Mouse (Mus musculus): Measurements from ENCODE around the gene Gm10643. TPM values are rescaled to one million over a fixed set of nuclear protein-coding genes. Genes with fewer than 3 reads are reported as not detected.

Gene Gm10643
- polyA plus RNA-seq, 1 experiment, result 2.1 TPM

DNA sequence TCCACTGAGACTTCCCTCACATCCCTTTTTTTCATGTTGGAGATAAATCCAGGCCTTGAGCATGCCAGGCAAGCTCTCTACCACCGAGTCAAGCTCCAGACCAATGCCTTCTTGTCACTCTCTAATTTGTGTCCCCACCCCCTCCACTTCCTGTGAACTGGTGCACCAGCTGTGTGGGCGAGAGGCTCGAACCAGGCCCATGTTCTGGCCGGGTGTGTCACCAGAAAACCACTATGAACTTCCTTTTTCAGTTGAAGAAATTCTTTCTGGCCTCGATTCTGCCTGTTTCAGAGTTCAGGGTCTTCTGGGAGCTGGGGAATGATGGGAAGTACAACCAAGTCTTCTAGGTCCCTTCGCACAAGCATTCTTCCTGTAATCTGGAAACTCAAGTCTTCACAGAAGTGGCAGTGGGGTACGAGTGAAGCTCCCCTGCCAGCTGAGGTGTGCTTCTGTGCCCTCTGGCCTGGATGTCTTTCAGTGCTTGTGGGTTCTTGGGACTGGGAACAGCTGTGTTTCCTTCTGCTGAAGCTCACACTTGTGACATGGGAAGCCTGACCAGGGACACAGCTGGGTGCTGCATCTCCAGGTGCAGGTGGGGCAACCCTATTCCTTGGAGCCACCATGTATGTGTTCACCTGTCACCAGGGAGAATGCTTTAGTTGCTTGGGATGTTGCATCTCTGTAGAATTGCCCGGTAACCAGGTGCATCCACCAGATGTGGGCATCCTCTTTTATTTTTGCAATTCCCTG, 901 bp downstream of the Gm10643 start:
- Histone ChIP-seq H3K27me3 (ENCODE audit: control insufficient read depth, insufficient read depth, low read length) (no peaks in the 10 kb centered on the region), H3K27ac (ENCODE audit: insufficient read depth, low read length) (no peak overlapping the region), H3K4me3 (replicated peaks; ENCODE audit: insufficient read depth, low read depth, low read length) (no peak overlapping the region), H3K4me1 (ENCODE audit: control insufficient read depth, insufficient read depth, low read length) (peaks cover 3% of the 10 kb centered on the region)
- no peak for TF ChIP-seq POLR2A (IDR thresholded peaks at IDR 0.05; ENCODE audit: borderline replicate concordance, insufficient read depth, low read length)
- no peak for TF ChIP-seq CTCF (IDR thresholded peaks at IDR 0.05; ENCODE audit: borderline replicate concordance, insufficient read depth, low read depth, low read length)
- WGBS, result 72% methylated on average over 8 of the region's 8 CpGs
- no peak for DNase-seq

DNA sequence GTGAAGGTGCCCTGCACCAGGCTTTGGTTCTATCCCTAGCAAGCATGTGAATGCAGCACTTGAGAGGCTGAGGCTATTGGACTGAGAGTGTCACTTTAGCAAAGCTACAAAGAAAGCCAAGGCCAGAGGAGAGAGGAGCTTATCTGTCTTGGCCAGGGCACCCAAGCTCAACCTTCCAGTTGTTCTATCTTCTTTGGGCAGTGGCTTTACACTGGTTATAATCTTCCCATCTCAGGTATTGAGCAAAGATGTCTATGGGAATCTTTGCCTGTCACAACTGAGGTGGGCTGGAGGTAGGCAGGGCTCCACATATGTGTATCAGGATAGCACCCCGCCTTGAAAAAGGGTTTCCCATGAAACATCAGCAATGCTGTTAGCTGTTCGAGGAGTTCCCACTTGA, 4.7 kb downstream of the Gm10643 start:
- TF ChIP-seq CTCF (IDR thresholded peaks at IDR 0.05; ENCODE audit: borderline replicate concordance, insufficient read depth, low read depth, low read length), result no peak
- TF ChIP-seq POLR2A (IDR thresholded peaks at IDR 0.05; ENCODE audit: borderline replicate concordance, insufficient read depth, low read length), result no peak

DNA sequence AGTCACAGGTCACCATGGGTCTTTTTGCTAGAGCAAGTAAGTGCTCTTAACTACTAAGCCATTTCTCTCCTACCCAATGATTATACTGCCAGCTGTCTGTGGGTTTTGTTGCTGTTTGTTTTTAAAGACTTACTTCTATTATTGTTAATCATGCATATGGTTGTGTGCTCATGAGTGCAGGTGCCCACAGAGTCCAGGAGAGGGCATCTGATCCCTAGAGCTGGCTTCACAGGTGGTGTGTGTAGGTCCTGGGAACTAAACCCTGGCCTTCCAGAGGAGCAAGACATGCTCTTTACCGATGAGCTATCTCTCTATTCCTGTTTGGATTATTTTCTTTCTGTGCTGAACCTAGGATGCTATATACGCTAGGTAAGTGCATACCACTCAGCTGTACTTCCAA, 5.7 kb downstream of the Gm10643 start:
- Histone ChIP-seq H3K27ac (ENCODE audit: insufficient read depth, low read length) (no peak overlapping the region), H3K4me3 (replicated peaks; ENCODE audit: insufficient read depth, low read depth, low read length) (no peak overlapping the region), H3K27me3 (ENCODE audit: control insufficient read depth, insufficient read depth, low read length) (no peaks in the 10 kb centered on the region), H3K4me1 (ENCODE audit: control insufficient read depth, insufficient read depth, low read length) (no peaks in the 10 kb centered on the region)
- WGBS, result 95% methylated on average over 2 of the region's 2 CpGs
- TF ChIP-seq POLR2A (IDR thresholded peaks at IDR 0.05; ENCODE audit: borderline replicate concordance, insufficient read depth, low read length), result no peak
- no peak for DNase-seq

More for the DNA sequence above, 4.7 kb downstream of the Gm10643 start:
- H3K4me1 ChIP-seq (ENCODE audit: control insufficient read depth, insufficient read depth, low read length), result no peaks in the 10 kb centered on the region
- H3K27me3 ChIP-seq (ENCODE audit: control insufficient read depth, insufficient read depth, low read length), result no peaks in the 10 kb centered on the region
- DNase-seq, result no peak
- WGBS, result 85% methylated on average over 2 of the region's 2 CpGs
- H3K4me3 ChIP-seq (replicated peaks; ENCODE audit: insufficient read depth, low read depth, low read length), result no peak overlapping the region
- no peak overlapping the region for H3K27ac ChIP-seq (ENCODE audit: insufficient read depth, low read length)

DNA sequence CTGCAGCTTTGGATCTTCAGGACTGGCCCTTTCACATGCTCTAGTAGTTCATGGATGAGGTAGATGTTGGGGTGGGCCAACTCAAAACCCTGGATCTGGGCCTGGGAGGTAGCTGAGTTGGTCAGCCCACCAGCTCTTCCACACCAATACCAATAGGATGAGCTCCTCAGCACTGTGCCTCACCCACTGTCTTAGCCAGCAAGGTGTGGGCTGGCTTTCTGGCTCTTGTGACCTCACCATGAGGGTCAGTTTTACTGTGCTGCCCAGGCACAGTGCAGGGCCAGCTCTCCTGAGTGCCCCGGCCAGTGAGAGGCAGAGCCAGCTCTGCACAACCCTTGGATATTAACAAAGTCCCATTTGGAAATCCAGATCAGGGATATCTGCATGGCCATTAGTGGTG, 7.1 kb downstream of the Gm10643 start:
- 86% methylated on average over 1 of the region's 1 CpGs for WGBS

DNA sequence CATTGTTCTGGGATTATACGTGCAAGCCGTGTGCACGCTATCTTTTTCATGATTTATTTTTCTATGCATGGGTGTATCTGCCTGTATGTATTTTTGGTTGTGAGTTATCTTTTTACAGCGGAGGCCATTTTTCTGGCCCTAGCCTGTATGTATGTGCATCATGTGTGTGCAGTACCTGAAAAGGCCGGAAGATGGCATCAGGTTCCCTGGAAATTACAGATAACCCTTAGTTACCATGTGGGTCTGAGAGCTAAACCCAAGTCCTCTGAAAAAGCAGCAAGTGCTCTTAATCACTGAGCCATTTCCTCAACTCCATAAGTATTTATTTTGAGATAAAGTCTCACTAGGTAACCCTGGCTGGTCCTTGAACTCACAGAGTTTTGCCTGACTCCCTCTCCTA, 11.7 kb downstream of the Gm10643 start:
- Histone ChIP-seq H3K27ac (ENCODE audit: insufficient read depth, low read length) (no peak overlapping the region), H3K4me3 (replicated peaks; ENCODE audit: insufficient read depth, low read depth, low read length) (no peak overlapping the region), H3K4me1 (ENCODE audit: control insufficient read depth, insufficient read depth, low read length) (no peaks in the 10 kb centered on the region), H3K27me3 (ENCODE audit: control insufficient read depth, insufficient read depth, low read length) (no peaks in the 10 kb centered on the region)
- 95% methylated on average over 5 of the region's 5 CpGs for WGBS
- DNase-seq, result no peak
- TF ChIP-seq POLR2A (IDR thresholded peaks at IDR 0.05; ENCODE audit: borderline replicate concordance, insufficient read depth, low read length), result no peak
- no peak for TF ChIP-seq CTCF (IDR thresholded peaks at IDR 0.05; ENCODE audit: borderline replicate concordance, insufficient read depth, low read depth, low read length)

More for the DNA sequence above, 7.1 kb downstream of the Gm10643 start:
- no peak for DNase-seq
- no peak overlapping the region for H3K27ac ChIP-seq (ENCODE audit: insufficient read depth, low read length)
- TF ChIP-seq POLR2A (IDR thresholded peaks at IDR 0.05; ENCODE audit: borderline replicate concordance, insufficient read depth, low read length) (no peak), CTCF (IDR thresholded peaks at IDR 0.05; ENCODE audit: borderline replicate concordance, insufficient read depth, low read depth, low read length) (no peak)
- H3K4me1 ChIP-seq (ENCODE audit: control insufficient read depth, insufficient read depth, low read length), result no peaks in the 10 kb centered on the region
- H3K4me3 ChIP-seq (replicated peaks; ENCODE audit: insufficient read depth, low read depth, low read length), result no peak overlapping the region
- no peaks in the 10 kb centered on the region for H3K27me3 ChIP-seq (ENCODE audit: control insufficient read depth, insufficient read depth, low read length)

DNA sequence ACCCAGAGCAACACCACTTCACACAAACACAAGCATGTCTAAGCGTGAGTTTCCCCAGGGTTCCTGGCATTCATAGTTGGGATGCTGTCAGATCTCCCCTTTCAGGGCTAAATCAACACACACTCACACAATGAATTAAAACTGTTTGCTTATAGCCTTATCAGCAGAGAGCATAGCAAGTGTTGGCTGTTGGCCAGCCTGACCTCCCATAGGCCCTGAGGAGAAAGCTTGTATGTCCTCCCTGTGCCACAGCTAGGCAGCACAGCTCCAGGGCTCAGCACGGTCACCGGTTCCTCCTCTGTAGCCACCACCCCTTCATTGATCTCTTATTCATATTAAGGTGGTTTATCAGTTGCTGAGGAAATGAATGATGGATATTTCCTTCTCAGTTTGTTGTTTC, 12.2 kb downstream of the Gm10643 start:
- TF ChIP-seq CTCF (IDR thresholded peaks at IDR 0.05; ENCODE audit: borderline replicate concordance, insufficient read depth, low read depth, low read length), result no peak
- TF ChIP-seq POLR2A (IDR thresholded peaks at IDR 0.05; ENCODE audit: borderline replicate concordance, insufficient read depth, low read length), result no peak

DNA sequence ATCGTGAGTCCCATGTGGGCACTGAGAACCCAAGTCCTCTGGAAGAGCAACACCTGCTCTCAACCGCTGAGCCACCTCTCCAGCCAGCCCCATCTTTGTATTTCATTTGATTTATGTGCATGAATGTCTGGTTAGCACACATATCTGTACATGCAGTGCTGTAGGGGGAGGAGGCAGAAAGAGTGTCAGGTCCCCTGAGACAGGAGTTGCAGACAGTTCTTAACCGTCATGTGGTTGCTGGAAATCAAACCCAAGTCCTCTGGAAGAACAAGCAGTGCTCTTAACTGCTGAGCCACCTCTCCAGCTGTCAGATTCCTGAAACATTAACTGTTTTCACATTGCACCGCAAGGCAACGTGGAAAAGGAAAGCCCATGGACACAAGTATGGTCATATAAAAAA, 16.8 kb downstream of the Gm10643 start:
- Histone ChIP-seq H3K4me1 (ENCODE audit: control insufficient read depth, insufficient read depth, low read length) (no peaks in the 10 kb centered on the region), H3K4me3 (replicated peaks; ENCODE audit: insufficient read depth, low read depth, low read length) (no peak overlapping the region), H3K27me3 (ENCODE audit: control insufficient read depth, insufficient read depth, low read length) (no peaks in the 10 kb centered on the region), H3K27ac (ENCODE audit: insufficient read depth, low read length) (no peak overlapping the region)
- DNase-seq, result no peak
- TF ChIP-seq CTCF (IDR thresholded peaks at IDR 0.05; ENCODE audit: borderline replicate concordance, insufficient read depth, low read depth, low read length) (no peak), POLR2A (IDR thresholded peaks at IDR 0.05; ENCODE audit: borderline replicate concordance, insufficient read depth, low read length) (no peak)
- 78% methylated on average over 5 of the region's 5 CpGs for WGBS

More for the DNA sequence above, 12.2 kb downstream of the Gm10643 start:
- no peaks in the 10 kb centered on the region for H3K27me3 ChIP-seq (ENCODE audit: control insufficient read depth, insufficient read depth, low read length)
- no peak overlapping the region for H3K27ac ChIP-seq (ENCODE audit: insufficient read depth, low read length)
- H3K4me3 ChIP-seq (replicated peaks; ENCODE audit: insufficient read depth, low read depth, low read length), result no peak overlapping the region
- H3K4me1 ChIP-seq (ENCODE audit: control insufficient read depth, insufficient read depth, low read length), result no peaks in the 10 kb centered on the region
- no peak for DNase-seq
- WGBS, result 64% methylated on average over 3 of the region's 3 CpGs

DNA sequence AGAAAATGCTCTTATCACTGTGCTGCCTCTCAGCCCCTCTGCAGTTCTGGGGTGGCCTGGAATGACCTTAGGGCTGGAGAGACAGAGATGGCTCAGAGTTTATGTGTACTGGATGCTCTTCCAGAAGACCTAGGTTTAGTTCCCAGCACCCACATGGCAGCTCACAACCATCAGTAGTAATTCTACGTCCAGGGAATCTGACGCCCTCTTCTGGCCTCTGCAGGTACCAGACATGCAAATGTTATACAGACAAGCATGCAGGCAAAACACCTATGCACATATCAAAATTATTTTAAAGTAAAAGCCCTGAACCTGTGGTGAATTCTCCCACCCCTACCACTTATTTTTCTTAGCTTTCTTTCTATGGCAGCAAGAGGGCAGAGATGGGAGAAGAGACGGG, 18.4 kb downstream of the Gm10643 start:
- DNase-seq, result no peak
- WGBS, result 78% methylated on average over 3 of the region's 3 CpGs
- Histone ChIP-seq H3K27me3 (ENCODE audit: control insufficient read depth, insufficient read depth, low read length) (no peaks in the 10 kb centered on the region), H3K27ac (ENCODE audit: insufficient read depth, low read length) (no peak overlapping the region), H3K4me3 (replicated peaks; ENCODE audit: insufficient read depth, low read depth, low read length) (no peak overlapping the region), H3K4me1 (ENCODE audit: control insufficient read depth, insufficient read depth, low read length) (no peaks in the 10 kb centered on the region)
- TF ChIP-seq POLR2A (IDR thresholded peaks at IDR 0.05; ENCODE audit: borderline replicate concordance, insufficient read depth, low read length) (no peak), CTCF (IDR thresholded peaks at IDR 0.05; ENCODE audit: borderline replicate concordance, insufficient read depth, low read depth, low read length) (no peak)
